Mouse (Mus musculus): Measurements from ENCODE around the gene Galnt10. TPM values are rescaled to one million over a fixed set of nuclear protein-coding genes. Genes with fewer than 3 reads are reported as not detected.

Gene Galnt10
- polyA plus RNA-seq, 1 experiment from 2014 or later, result 18.4 TPM

DNA sequence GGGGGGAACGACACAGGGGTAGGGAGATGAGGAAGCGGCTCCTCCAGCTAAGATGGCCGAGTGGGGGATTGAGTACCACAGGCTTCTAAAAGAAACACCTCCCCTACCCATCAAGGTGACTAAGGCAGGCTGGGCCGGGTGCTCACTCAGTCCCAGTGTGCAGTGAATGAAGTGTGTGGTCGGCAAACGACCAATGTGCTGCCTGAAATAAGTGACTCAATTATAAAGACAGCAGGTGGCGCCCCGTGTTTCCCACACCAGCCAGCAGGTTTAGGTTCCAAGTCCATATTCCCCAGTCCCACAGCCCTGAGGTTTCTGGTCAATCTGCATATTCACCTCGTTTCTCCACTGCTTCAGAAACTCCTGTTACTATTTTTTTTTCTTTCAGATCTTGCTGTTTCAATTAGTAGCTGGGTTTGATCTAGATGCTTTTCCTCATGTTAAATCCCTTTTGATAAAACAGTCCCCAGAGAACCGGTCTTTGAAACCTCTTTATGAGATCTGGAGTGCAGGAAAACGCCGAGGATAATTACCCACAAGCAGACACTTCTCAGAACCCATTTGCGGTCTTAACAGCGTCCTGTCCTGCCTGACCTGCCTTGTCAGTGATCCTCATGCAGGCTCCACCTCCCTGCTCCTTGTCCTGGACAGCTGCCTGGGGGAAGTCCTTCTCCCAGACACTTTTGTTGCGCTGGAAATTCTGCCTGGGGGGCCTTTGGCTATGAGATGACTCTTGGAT lies 27.5 kb upstream of the Galnt10 start:
- no peak overlapping the region for H3K27ac ChIP-seq
- no peak overlapping the region for H3K4me3 ChIP-seq
- no peaks in the 10 kb centered on the region for H3K9me3 ChIP-seq
- no peak for ATAC-seq (ENCODE audit: low FRiP score, low read depth)
- H3K9ac ChIP-seq, result no peak overlapping the region
- no peaks in the 10 kb centered on the region for H3K36me3 ChIP-seq
- WGBS, result 37% methylated on average over 15 of the region's 15 CpGs
- H3K4me2 ChIP-seq (replicated peaks), result no peak overlapping the region
- peaks cover 6% of the 10 kb centered on the region; the same call in 1 of the 2 replicates for H3K4me1 ChIP-seq
- no peaks in the 10 kb centered on the region for H3K27me3 ChIP-seq (replicated peaks)

DNA sequence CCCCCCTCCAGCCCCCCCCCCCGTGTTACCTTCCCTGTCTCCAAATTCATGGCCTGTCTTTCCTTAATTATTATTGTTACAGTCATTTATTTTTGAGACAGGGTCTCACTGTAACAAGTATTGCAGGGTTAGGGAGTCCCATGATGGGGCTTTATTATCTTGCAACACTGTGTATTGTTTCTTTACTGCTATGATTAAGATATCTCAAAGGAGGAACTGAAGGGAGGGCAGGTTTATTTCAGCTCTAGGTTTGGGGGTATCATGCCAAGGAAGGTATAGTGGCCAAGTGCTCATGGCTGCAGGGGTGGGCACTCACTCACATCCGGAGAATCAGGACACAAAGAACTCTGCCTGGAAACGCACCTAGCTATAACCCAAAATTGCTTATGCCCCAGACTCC lies 23.8 kb upstream of the Galnt10 start:
- no peak overlapping the region for H3K4me3 ChIP-seq
- ATAC-seq (ENCODE audit: low FRiP score, low read depth), result no peak
- WGBS, result 84% methylated on average over 3 of the region's 3 CpGs
- H3K27me3 ChIP-seq (replicated peaks), result no peaks in the 10 kb centered on the region
- no peaks in the 10 kb centered on the region for H3K36me3 ChIP-seq
- H3K9me3 ChIP-seq, result no peaks in the 10 kb centered on the region
- no peak overlapping the region for H3K9ac ChIP-seq
- H3K27ac ChIP-seq, result no peak overlapping the region
- H3K4me2 ChIP-seq (replicated peaks), result no peak overlapping the region
- peaks cover 6% of the 10 kb centered on the region for H3K4me1 ChIP-seq

DNA sequence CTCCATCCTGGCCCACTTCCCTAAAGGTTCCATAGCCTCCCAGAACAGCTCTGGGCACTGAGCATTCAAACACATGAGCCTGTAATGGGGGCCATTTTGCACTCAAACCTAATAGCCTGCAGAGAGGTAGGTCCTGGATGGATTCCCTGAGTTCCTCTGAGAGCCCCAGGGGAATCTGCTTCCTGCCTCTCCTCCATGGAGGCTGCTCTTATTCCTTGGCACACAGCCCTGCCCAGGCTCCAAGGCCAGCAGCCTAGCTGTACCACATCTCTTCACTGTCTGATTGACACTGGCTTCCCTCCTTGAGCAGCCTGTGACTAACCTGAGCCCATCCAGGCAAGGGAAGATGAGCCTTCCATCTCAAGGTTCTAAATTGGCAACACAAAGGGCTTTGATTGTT lies 23.4 kb upstream of the Galnt10 start:
- ATAC-seq (ENCODE audit: low FRiP score, low read depth), result no peak
- no peaks in the 10 kb centered on the region for H3K27me3 ChIP-seq (replicated peaks)
- H3K27ac ChIP-seq, result no peak overlapping the region
- H3K36me3 ChIP-seq, result no peaks in the 10 kb centered on the region
- no peaks in the 10 kb centered on the region for H3K9me3 ChIP-seq
- no peak overlapping the region for H3K9ac ChIP-seq
- peaks cover 6% of the 10 kb centered on the region for H3K4me1 ChIP-seq
- no peak overlapping the region for H3K4me3 ChIP-seq
- H3K4me2 ChIP-seq (replicated peaks), result no peak overlapping the region

DNA sequence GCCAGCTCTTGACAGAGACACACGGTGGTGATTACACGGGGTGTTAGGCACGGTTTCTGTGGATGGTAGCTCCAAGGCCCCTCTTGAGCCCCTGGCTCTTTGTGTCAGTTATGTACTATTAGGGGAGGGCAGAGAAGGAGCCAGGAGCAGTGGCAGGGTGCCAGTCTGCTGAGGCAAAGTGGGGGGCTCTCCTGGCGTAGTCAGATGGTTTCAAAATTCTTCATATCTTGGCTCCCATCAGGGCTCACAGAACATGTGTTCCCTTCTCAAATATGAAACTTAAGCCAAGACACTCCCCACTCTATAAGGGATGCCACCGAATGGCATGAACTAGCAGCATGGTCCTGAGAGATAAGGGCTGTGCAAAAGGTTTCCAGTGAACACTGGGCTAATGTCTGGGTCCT lies 20.8 kb upstream of the Galnt10 start:
- Histone ChIP-seq H3K36me3 (no peaks in the 10 kb centered on the region), H3K4me2 (replicated peaks) (no peak overlapping the region), H3K27me3 (replicated peaks) (no peaks in the 10 kb centered on the region), H3K9me3 (no peaks in the 10 kb centered on the region), H3K4me1 (peaks cover 11% of the 10 kb centered on the region), H3K9ac (no peak overlapping the region), H3K27ac (no peak overlapping the region), H3K4me3 (no peak overlapping the region)
- ATAC-seq (ENCODE audit: low FRiP score, low read depth), result peak; percentile 70
- WGBS, result 47% methylated on average over 5 of the region's 5 CpGs

DNA sequence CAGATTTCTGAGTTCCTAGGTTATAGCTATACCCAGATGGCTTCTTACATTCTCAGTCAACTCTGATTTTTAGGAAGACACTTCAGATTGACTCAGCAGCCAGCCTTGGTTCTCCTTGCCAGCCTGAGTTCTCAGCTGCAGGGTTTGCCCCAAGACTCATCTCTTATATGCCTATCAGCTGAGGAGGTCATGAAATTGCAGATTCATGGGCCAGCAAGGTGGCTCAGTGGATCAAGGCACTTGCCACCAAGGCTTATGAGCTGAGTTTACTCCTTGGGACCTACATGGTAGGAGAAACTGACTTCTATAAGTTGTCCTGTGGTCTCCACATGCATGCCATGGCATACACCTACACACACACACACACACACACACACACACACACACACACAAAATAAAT lies 19.8 kb upstream of the Galnt10 start:
- no peaks in the 10 kb centered on the region for H3K9me3 ChIP-seq
- H3K4me2 ChIP-seq (replicated peaks), result no peak overlapping the region
- no peaks in the 10 kb centered on the region for H3K36me3 ChIP-seq
- no peak overlapping the region for H3K27ac ChIP-seq
- H3K9ac ChIP-seq, result no peak overlapping the region
- peaks cover 11% of the 10 kb centered on the region for H3K4me1 ChIP-seq
- H3K27me3 ChIP-seq (replicated peaks), result no peaks in the 10 kb centered on the region
- H3K4me3 ChIP-seq, result no peak overlapping the region
- ATAC-seq (ENCODE audit: low FRiP score, low read depth), result no peak

DNA sequence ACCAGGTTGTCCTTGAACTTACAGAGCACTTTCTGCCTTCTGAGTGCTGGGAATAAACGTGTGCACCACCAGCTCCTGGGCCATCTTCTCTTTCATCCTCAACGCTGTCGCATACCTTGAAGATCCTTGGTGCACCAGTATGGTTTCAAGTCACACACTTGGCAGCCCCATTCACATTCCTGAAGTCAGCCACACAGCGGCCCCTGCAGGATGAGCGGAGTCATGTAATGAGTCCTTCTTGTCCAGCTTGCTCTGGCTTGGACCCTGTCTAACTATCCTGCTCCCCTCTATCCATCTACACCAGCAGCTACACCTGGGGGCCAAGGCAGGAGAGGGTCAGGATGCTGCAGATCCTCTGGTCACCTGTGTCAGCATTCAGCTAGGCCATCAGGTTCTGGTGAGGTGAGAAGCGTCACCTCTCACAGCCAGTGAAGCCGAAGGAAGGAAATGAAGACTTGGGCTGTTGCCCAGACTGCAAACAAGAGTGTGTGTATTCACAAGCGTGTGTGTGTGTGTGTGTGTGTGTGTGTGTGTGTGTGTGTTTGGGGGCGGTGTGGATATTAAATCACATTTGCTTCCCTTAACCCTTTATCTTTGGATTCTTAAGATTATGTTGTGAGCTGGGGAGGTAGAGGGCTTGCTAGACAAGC lies 18.0 kb upstream of the Galnt10 start:
- Histone ChIP-seq H3K36me3 (no peaks in the 10 kb centered on the region), H3K9ac (no peak overlapping the region), H3K4me2 (replicated peaks) (no peak overlapping the region), H3K27me3 (replicated peaks) (no peaks in the 10 kb centered on the region), H3K4me1 (peaks cover 11% of the 10 kb centered on the region), H3K4me3 (no peak overlapping the region), H3K27ac (no peak overlapping the region), H3K9me3 (no peaks in the 10 kb centered on the region)
- 63% methylated on average over 9 of the region's 9 CpGs for WGBS
- ATAC-seq (ENCODE audit: low FRiP score, low read depth), result no peak

DNA sequence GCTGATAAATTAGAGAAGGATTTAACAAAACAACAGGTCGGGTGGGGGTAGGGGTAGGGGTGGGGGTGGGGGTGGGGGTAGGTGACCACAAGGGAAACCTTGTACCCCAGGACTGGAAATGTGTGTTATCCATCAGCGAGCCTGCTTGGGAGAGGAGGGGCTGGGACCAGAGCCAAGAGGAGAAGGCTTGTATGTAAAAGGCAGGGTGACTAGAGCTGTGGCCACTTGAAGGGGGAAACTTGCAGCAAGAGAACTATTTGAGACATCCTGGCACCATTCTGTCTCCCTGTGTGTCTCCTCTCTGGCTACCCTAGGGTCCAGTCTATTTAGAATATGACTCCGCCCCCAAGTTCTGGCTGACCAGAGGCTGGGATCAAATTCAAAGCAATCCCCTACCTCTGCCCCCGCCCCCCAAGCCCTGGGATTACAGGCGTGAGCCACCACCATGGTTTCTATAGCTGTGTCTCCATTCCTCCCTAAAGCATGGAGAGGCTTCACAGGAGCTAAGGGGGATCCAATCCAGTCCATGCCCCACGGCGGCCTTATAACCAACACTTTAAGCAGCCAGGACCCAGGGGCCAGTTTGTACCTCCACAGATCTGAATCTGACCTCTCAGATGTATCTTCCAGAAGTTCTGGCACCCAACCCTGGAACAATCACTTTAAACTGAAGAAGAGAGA lies 13.3 kb upstream of the Galnt10 start:
- no peak overlapping the region for H3K4me2 ChIP-seq (replicated peaks)
- no peak for ATAC-seq (ENCODE audit: low FRiP score, low read depth)
- H3K27ac ChIP-seq, result no peak overlapping the region
- H3K9me3 ChIP-seq, result no peaks in the 10 kb centered on the region
- 84% methylated on average over 7 of the region's 7 CpGs for WGBS
- no peak overlapping the region for H3K4me3 ChIP-seq
- no peak overlapping the region for H3K9ac ChIP-seq
- peaks cover 5% of the 10 kb centered on the region; the same call in 1 of the 2 replicates for H3K4me1 ChIP-seq
- no peaks in the 10 kb centered on the region for H3K27me3 ChIP-seq (replicated peaks)
- H3K36me3 ChIP-seq, result no peaks in the 10 kb centered on the region

DNA sequence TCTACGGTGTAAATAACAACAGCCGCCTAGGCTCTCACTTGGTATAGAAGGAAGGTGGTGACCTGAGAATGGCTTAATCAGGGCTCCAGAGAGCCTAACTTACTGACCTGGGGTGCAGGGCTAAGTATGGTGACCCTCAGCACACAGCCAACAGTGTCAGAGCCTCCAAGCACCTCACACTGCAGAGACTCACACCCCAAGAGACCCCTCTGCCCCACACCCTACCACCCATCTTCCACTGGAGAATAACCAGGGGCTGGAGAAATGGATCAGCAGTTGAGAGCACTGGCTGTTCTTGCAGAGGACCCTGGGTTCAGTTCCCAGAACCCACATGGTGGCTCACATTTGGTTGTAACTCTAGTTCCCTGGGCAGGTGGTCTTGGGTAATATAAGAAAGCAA lies 12.2 kb upstream of the Galnt10 start:
- H3K27me3 ChIP-seq (replicated peaks), result no peaks in the 10 kb centered on the region
- H3K4me1 ChIP-seq, result peaks cover 5% of the 10 kb centered on the region; the same call in 1 of the 2 replicates
- no peak overlapping the region for H3K9ac ChIP-seq
- no peak overlapping the region for H3K4me2 ChIP-seq (replicated peaks)
- 97% methylated on average over 2 of the region's 2 CpGs for WGBS
- no peak for ATAC-seq (ENCODE audit: low FRiP score, low read depth)
- no peaks in the 10 kb centered on the region for H3K9me3 ChIP-seq
- no peak overlapping the region for H3K27ac ChIP-seq
- H3K36me3 ChIP-seq, result no peaks in the 10 kb centered on the region
- no peak overlapping the region for H3K4me3 ChIP-seq

DNA sequence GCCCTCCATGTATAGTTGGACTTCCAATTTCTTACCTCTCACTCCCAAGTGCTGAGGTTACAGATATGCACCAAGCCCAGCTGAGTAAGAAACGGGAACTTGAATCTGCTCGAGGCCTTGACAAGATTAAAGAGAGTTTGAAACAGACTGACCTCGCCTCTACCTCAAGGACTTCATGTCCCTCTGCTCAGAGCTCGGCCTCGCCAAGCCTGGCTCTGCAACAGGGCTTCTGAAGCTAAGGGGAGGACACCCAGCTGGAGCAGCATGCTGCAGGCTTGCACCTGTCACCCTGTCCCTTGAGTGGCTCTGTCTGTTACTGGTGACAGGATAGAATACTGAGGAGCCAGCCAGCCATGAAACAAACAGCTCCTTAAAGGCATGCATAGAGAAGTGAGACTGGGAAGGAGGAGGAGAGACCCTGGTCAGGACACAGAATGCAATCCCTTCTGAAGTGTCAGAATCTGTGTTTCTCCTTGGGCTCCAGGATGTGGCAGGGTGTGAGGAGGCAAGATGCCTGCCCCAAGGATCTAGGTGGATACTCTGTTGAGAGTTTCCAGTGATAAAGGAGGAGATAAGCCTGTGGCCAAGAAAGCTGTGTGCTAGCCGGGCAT lies 11.2 kb upstream of the Galnt10 start:
- no peaks in the 10 kb centered on the region for H3K9me3 ChIP-seq
- H3K27ac ChIP-seq, result no peak overlapping the region
- H3K36me3 ChIP-seq, result no peaks in the 10 kb centered on the region
- H3K4me3 ChIP-seq, result no peak overlapping the region
- no peak for ATAC-seq (ENCODE audit: low FRiP score, low read depth)
- no peak overlapping the region for H3K4me2 ChIP-seq (replicated peaks)
- 83% methylated on average over 6 of the region's 6 CpGs for WGBS
- H3K27me3 ChIP-seq (replicated peaks), result no peaks in the 10 kb centered on the region
- H3K9ac ChIP-seq, result no peak overlapping the region
- H3K4me1 ChIP-seq, result no peaks in the 10 kb centered on the region

DNA sequence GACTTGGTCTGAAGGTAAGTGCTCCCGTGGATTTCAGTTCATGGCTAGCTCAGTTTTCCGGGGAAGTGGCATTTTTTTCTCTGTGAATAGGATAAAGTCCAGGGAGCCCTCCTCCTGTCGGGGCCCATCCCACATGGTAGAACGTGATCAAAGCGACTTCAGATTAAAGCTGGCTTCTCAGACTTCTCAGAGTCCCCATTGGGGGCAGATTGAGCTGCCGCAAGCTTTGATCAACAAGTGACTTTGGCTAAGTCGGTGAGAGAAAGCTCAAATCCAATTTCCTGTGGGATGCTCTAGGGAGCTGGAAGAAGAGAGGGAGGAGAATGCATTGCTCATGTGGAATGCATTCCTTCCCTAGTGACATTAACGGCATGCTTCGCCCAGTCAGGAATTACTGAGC lies 10.1 kb upstream of the Galnt10 start:
- Histone ChIP-seq H3K4me2 (replicated peaks) (no peak overlapping the region), H3K4me3 (no peak overlapping the region)

DNA sequence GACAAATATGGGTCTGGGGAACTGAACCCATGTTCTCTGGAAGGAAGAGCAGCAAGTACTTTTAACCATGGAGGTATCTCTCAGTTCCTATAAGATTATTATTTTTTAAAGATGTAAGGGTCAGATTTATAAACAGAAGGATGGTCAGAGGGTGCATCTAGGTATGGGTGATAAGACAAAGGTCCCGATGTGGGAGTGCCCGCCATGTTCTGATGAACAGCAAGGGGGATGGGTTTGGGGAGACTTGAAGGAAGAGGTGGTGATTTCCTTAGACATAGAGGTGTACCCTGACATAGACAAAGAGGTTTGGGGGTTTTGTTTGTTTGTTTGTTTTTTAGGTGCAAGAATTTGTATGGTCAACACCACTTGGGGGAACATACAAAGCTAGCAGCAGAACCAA lies 1.6 kb upstream of the Galnt10 start:
- no peaks in the 10 kb centered on the region for H3K36me3 ChIP-seq
- no peaks in the 10 kb centered on the region; the same call in 1 of the 2 replicates for H3K27me3 ChIP-seq (replicated peaks)
- ATAC-seq (ENCODE audit: low FRiP score, low read depth), result no peak
- peaks cover 24% of the 10 kb centered on the region for H3K4me1 ChIP-seq
- no peak overlapping the region for H3K9ac ChIP-seq
- H3K27ac ChIP-seq, result no peak overlapping the region
- 79% methylated on average over 2 of the region's 2 CpGs for WGBS
- no peak overlapping the region; the same call in 1 of the 2 replicates for H3K4me3 ChIP-seq
- peak overlapping the region; percentile 97 for H3K4me2 ChIP-seq (replicated peaks)
- no peaks in the 10 kb centered on the region for H3K9me3 ChIP-seq

More for the DNA sequence above, 10.1 kb upstream of the Galnt10 start:
- 41% methylated on average over 9 of the region's 9 CpGs for WGBS
- H3K27me3 ChIP-seq (replicated peaks), result no peaks in the 10 kb centered on the region
- no peaks in the 10 kb centered on the region for H3K9me3 ChIP-seq
- H3K27ac ChIP-seq, result no peak overlapping the region
- H3K9ac ChIP-seq, result no peak overlapping the region
- ATAC-seq (ENCODE audit: low FRiP score, low read depth), result no peak
- H3K36me3 ChIP-seq, result no peaks in the 10 kb centered on the region
- H3K4me1 ChIP-seq, result no peaks in the 10 kb centered on the region

All from neural tube, embryonic 12.5 days (tissue).